Mouse (Mus musculus): Measurements from ENCODE around the gene Zfp553.

The Zfp553 gene

DNA sequence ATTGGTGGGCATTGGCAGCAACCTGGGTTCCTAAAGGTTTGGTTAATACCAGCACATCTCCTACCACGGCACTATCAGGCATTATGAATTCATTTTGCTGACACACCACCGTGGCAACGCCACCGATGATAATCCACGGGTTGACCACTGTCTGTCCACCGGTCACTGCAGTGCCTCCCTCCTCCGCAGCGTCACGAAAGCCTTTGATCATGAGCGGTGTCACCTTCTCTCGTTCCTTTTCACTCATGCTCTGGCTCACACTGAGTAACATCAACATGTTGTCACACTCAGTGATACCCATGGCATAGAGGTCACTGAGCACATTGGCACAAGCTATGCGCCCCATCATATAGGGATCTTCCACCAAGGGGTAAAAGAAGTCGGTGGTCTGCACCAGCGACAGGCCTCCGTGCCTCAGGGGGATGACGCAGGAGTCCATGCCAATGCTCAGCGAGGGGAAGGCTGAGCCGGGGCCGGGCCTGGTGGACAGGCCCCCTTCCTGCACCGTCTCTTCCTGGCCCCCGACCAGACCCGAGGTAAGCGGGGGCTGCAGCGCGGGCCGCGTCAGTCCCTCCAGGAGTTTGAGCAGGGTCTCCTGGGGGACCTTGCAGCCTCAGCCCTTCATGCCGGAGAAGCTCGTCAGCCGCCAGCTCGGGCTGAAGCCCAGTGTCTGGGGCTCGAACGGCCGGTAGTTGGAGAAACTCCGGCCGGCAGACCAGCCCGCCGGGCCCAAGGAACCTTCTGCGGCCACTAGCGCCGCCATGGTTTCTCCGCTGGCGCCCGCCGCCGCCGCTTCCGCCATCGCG lies 40.5 kb downstream of the Zfp553 start:
- DNase-seq = peak; percentile 54

GRCm38 (mm10) chr7:127273925-127274789 lies 41.3 kb downstream of the Zfp553 start, which contains the start of gene Sephs2:
TSS of gene Sephs2 (minus strand) at chr7:127274055.
- peak; percentile 99 for DNase-seq

- DNase-seq = no peak
Measured at GRCm38 (mm10) chr7:127276519-127276961, 43.7 kb downstream of the Zfp553 start.

- no peak for DNase-seq
Measured at GRCm38 (mm10) chr7:127278311-127278710, 45.5 kb downstream of the Zfp553 start.

DNA sequence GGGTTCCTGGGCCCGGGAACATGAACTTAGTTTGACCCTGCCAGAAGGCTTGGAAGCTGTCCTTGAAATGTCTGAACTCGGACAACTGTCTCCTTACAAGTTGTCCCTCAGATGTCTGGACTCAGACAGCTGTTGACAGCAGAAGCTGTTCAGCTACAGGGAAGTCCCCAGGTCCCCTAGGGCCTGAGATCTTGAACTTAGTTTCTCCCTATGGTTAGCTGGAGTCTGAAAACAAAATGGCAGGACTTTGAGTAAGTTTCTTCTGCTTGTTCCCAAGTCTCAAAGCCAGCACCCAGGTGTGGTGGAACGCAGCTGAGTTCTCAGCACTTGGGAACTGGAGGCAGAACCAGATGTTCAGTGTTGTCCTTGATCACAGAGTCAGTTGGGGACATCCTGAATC lies 47.2 kb downstream of the Zfp553 start:
- DNase-seq = no peak

DNA sequence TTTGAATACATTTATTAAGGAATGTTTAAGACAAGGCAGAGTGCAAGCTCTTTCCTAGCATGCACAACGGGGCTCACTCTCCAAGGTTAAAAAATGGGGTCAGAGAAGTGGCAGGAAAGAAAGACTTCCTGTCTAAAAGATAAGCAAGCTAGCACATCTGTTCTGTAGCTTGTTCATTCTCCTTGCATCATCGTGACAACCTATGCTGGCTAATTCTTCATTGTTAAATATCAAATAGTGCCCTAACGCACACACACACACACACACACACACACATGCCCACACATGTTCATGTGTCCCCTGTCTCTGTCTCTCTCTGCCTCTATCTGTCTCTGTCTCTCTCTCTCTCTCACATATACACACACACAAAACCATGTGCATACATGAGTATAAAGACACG lies 48.3 kb downstream of the Zfp553 start:
- no peak for DNase-seq

- DNase-seq = no peak
Measured at GRCm38 (mm10) chr7:127282190-127282589, 49.3 kb downstream of the Zfp553 start.

- no peak for DNase-seq
Measured at GRCm38 (mm10) chr7:127285154-127285553, 52.3 kb downstream of the Zfp553 start.
